Mouse (Mus musculus): Measurements from ENCODE around the gene Lipo1.

DNA sequence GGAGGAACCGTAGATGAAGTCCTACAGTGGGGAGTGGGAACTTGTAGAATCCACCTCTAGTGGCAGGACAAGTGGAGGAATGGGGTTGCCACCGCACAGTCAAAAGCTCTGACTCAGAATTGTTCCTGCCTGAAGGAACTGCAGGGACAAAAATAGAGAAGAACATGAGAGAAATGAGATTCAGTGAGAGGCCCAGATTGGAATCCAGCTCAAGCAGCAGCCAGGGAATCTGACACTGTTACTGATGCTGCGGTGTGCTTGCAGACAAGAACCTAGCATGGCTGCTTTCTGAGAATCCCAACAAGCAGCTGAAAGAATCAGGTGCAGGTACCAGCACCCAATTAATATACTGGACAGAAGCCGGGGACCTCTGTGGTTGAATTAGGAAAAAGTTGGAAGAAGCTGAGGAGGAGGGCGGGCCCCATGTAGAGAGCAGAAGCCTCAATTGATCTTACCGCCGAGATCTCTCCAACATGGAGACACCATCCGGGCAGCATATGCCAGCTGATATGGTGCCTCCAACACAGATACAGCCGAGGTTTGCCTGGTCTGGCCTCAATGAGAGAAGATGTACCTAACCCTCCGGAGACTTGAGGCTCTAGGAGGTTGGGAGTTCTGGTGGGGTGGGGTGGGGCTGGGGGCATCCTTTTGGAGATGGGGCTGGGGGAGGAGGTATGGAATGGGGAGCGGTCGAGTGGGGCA is 532 bp downstream of the Lipo1 start:
- TF ChIP-seq CTCF (IDR thresholded peaks at IDR 0.05; ENCODE audit: extremely low read depth, insufficient read depth, insufficient read length, insufficient replicate concordance) (no peak), POLR2A (IDR thresholded peaks at IDR 0.05; ENCODE audit: low read depth, low read length) (no peak)
